Mouse (Mus musculus) midbrain, postnatal 0 days (tissue): ENCODE data around the gene Arhgap15. TPM values are rescaled to one million over a fixed set of nuclear protein-coding genes. Genes with fewer than 3 reads are reported as not detected.
A peak's percentile ranks its signal among the peaks of the same experiment; 100 is the strongest.

ENCODE experiments used
- ATAC-seq: fragments of 200-750 bp; cut with Nextera tagmentation; 2 replicates; pipeline ENCODE4 v1.8.0; 2017; ENCODE audit warnings: moderate number of reproducible peaks, mild to moderate bottlenecking, moderate TSS enrichment, moderate library complexity; ENCODE audit not compliant: low FRiP score
- DNase-seq: peaks from one replicate; pipeline ENCODE4 v3.0.0-alpha.2; 2015; ENCODE audit warnings: low spot score
- H3K27ac ChIP-seq: fragments of 300-500 bp; sonication (generic); 2 replicates; pipeline ENCODE4 v1.5.1; 2014; ENCODE audit warnings: low read depth, mild to moderate bottlenecking, low read length, mixed read lengths
- H3K27me3 ChIP-seq: fragments of 300-500 bp; sonication (generic); 2 replicates; pipeline ENCODE4 v1.6.1; 2014; ENCODE audit warnings: low read length, control low read depth, mixed read lengths; ENCODE audit not compliant: insufficient read depth
- H3K36me3 ChIP-seq: fragments of 300-500 bp; sonication (generic); 2 replicates; pipeline ENCODE4 v1.6.1; 2014; ENCODE audit warnings: low read length, control low read depth, mixed read lengths; ENCODE audit not compliant: insufficient read depth
- H3K4me1 ChIP-seq: fragments of 300-500 bp; sonication (generic); 2 replicates; pipeline ENCODE4 v1.6.1; 2014; ENCODE audit warnings: mild to moderate bottlenecking, control low read depth, antibody characterized with exemption, low read length, mixed read lengths; ENCODE audit not compliant: insufficient read depth
- H3K4me2 ChIP-seq: fragments of 300-500 bp; sonication (generic); 2 replicates; pipeline ENCODE4 v1.6.1; 2014; ENCODE audit warnings: low read depth, mild to moderate bottlenecking, low read length, mixed read lengths; ENCODE audit not compliant: poor library complexity, severe bottlenecking
- H3K4me3 ChIP-seq: fragments of 300-500 bp; sonication (generic); 2 replicates; pipeline ENCODE4 v1.5.1; 2014; ENCODE audit warnings: low read depth, mild to moderate bottlenecking, low read length, moderate library complexity
- H3K9ac ChIP-seq: fragments of 300-500 bp; sonication (generic); replicated peaks from 2 replicates; pipeline ENCODE4 v1.6.1; 2014; ENCODE audit warnings: mild to moderate bottlenecking, low read length, moderate library complexity, mixed read lengths; ENCODE audit not compliant: poor library complexity, severe bottlenecking
- H3K9me3 ChIP-seq: fragments of 300-500 bp; sonication (generic); 2 replicates; pipeline ENCODE4 v1.6.1; 2016; ENCODE audit warnings: low read length, control low read depth
- CTCF ChIP-seq: IDR thresholded peaks from 2 replicates; pipeline ENCODE4 v1.5.1; 2016; ENCODE audit warnings: antibody characterized with exemption, mild to moderate bottlenecking
- WGBS: fragments of 180-500 bp; shearing (Covaris S2); extraction: QIAGEN DNeasy Blood & Tissue Kit; methylation state at CpG from one replicate; pipeline ENCODE4 v1.1.7; 2014; 5-methylcytosine and 5-hydroxymethylcytosine counted together
- polyA plus RNA-seq: library from polyadenylated mRNA; unstranded; fragments of >200 nt; fragmentation: Nextera tagmentation; extraction: Ambion mirVana; gene quantifications from 2 replicates; pipeline ENCODE4 v1.2.1, GENCODE M21; 2015
- total RNA-seq: library from RNA; depleted of rRNA; stranded (reverse); fragments of >200 nt; gene quantifications from 2 replicates; pipeline ENCODE4 v1.2.3, GENCODE M21; 2014

Arhgap15 gene
- total and polyA plus RNA-seq, 2 experiments from 2014 or later: 0.77 to 1.2 TPM

DNA sequence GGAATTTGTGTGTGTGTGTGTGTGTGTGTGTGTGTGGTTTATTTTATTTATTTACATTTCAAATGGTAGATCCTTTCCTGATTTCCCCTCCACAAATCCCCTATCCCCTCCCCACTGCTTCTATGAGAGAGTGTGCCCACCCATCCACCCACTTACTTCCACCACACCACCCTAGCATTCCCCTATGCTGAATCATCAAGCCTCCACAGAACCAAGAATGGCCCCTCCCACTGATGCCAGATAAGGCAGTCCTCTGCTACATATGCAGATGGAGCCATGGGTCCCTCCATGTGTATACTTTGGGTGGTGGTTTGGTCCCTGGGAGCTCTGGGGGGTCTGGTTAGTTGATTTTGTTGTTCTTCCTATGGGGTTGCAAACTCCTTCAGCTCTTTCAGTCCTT lies 210.6 kb downstream of the Arhgap15 start:
- Histone ChIP-seq H3K36me3 (no peaks in the 10 kb centered on the region), H3K27ac (no peak overlapping the region), H3K27me3 (no peaks in the 10 kb centered on the region), H3K9me3 (no peaks in the 10 kb centered on the region), H3K4me1 (no peaks in the 10 kb centered on the region), H3K9ac (no peak overlapping the region), H3K4me2 (no peak overlapping the region), H3K4me3 (no peak overlapping the region)
- no peak for ATAC-seq
- DNase-seq: no peak
- TF ChIP-seq CTCF: no peak

DNA sequence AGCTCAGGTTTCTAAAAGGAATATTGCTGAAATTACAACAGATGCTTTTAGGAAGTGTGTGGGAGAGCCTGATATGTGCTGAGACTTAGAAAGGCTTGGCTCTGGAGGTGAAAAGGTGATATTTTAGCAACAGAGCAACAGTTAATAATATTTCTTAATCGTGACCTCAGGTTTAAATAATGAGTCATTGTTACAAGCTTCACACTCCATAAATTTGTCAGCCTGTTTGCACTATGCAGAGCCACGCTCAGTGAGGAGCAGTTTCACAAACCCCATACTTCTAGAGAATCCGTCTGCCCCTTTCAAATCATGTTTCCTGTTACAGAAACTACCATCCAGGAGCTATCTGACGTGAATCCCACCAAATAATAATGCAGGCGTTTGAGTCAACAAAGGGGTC lies 213.8 kb downstream of the Arhgap15 start:
- no peak for TF ChIP-seq CTCF
- Histone ChIP-seq H3K9ac (no peak overlapping the region), H3K27me3 (no peaks in the 10 kb centered on the region), H3K4me3 (no peak overlapping the region), H3K4me2 (no peak overlapping the region), H3K9me3 (no peaks in the 10 kb centered on the region), H3K36me3 (no peaks in the 10 kb centered on the region), H3K4me1 (no peaks in the 10 kb centered on the region), H3K27ac (no peak overlapping the region)
- WGBS: 82% methylated on average over 5 of the region's 5 CpGs
- ATAC-seq (no peak), DNase-seq (no peak)

DNA sequence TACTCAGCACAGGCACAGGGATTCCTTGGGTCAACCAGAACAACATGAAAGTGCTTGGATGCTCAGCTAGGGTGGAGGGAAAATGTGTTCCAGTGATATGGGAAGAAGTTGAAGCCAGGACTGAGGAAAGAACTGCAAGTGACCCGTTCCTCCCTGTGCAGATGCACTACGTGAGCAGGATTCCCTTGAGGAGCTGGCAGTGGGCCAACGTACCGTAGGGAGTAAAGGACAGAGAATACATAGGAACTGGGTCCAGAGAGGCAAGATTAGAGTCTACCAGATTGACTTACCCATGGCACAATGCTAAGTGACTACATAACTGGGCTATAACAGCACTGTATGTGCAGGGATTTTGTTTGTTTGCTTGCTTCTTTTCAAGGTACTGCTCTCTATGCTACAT lies 220.0 kb downstream of the Arhgap15 start:
- Histone ChIP-seq H3K4me2 (no peak overlapping the region), H3K36me3 (no peaks in the 10 kb centered on the region), H3K4me1 (no peaks in the 10 kb centered on the region), H3K27ac (no peak overlapping the region), H3K27me3 (no peaks in the 10 kb centered on the region), H3K9ac (no peak overlapping the region), H3K9me3 (no peaks in the 10 kb centered on the region), H3K4me3 (no peak overlapping the region)
- TF ChIP-seq CTCF: no peak
- 54% methylated on average over 4 of the region's 4 CpGs for WGBS
- no peak for DNase-seq
- no peak for ATAC-seq

DNA sequence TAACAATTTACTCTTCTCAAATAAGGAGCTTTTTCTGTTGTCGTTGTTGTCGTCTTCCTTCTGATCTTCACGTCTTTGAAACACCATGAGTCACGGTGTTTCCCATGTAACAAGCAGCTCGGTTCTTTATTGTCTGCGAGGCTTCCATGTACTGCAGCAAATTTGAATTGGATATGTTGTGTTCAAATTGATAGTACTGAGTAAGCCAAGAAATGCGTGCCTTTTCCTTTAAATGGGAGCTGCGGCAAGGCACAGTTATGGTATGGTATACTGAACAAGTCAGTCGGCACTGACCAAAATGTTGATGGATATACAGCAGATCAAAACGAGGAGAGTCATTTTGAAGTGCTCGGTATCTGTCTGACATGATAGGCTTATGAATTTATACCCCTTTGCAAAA lies 229.1 kb downstream of the Arhgap15 start:
- Histone ChIP-seq H3K4me1 (no peaks in the 10 kb centered on the region), H3K9ac (no peak overlapping the region), H3K4me3 (no peak overlapping the region), H3K4me2 (0 out of 2 replicates have a peak overlapping the region, but pooled peaks have one; percentile 12), H3K27me3 (no peaks in the 10 kb centered on the region), H3K9me3 (no peaks in the 10 kb centered on the region), H3K27ac (no peak overlapping the region), H3K36me3 (no peaks in the 10 kb centered on the region)
- TF ChIP-seq CTCF: no peak
- ATAC-seq (no peak; the same call in 1 of the 2 replicates), DNase-seq (no peak)
- 56% methylated on average over 11 of the region's 11 CpGs for WGBS

DNA sequence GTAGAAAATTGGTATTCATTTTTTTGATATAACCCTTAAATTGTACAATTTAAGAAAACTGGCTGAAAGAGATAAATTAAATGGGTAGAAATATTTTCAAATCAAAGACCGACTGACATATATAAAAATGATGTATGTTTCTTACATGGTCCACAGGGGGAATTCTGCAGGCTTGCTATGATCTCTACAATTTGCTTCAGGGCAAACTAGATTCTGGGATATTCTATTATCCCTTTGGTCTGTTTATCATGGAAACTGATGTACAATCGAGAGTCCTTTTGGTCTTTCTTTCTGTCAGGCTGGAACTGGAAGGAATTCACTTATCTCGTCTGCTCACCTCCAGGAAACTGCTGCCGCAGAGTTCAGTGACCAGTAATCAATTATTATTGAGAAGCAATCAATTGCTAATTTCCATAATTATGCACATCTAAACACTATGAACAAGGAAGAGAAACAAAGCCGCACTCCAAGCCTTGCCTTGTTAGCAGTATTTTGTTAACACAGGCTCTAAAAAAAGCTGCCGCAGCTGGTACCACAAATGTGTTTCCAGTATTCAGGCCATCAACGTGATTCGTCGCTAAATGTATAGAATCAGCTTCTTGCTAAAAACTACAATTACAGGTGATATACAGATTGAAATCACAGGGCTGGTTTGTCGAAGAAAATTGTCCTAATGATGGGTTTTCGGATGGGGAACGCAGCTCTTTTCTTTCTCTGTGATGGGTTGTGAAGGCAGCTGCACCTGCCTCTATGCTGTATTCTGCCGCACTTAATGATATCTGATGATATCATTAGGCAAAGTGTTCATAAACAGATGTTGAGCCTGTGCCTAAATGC lies 229.8 kb downstream of the Arhgap15 start:
- Histone ChIP-seq H3K9me3 (no peaks in the 10 kb centered on the region), H3K27me3 (no peaks in the 10 kb centered on the region), H3K4me1 (no peaks in the 10 kb centered on the region), H3K27ac (no peak overlapping the region), H3K4me2 (no peak overlapping the region), H3K36me3 (no peaks in the 10 kb centered on the region), H3K9ac (no peak overlapping the region), H3K4me3 (no peak overlapping the region)
- 72% methylated on average over 13 of the region's 13 CpGs for WGBS
- ATAC-seq (no peak), DNase-seq (no peak)
- no peak for TF ChIP-seq CTCF

DNA sequence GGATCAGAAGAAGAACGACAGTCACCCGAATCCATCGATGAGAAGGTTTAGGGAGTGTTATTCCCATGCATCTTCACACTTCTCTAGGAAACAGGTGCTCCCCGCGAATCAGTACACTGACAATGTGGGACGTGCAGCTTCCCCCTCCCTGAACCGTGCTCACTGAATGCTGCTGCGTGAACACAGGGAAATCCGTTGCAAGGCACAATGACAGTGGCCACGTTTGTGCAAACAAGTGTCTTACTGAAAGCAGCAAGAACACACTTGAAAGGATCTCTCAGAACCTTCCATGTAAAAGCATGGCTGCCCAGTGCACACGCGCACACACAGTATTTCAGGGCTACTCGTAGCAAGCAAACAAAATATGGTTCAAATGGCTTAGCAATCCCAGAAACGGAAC lies 237.4 kb downstream of the Arhgap15 start:
- Histone ChIP-seq H3K4me2 (no peak overlapping the region), H3K9me3 (no peaks in the 10 kb centered on the region), H3K4me1 (no peaks in the 10 kb centered on the region), H3K4me3 (no peak overlapping the region), H3K27ac (no peak overlapping the region), H3K27me3 (no peaks in the 10 kb centered on the region), H3K9ac (no peak overlapping the region), H3K36me3 (no peaks in the 10 kb centered on the region)
- 81% methylated on average over 14 of the region's 14 CpGs for WGBS
- TF ChIP-seq CTCF: no peak
- ATAC-seq: no peak
- no peak for DNase-seq
